Mouse (Mus musculus): ENCODE results near the gene Cort. TPM values are rescaled to one million over a fixed set of nuclear protein-coding genes. Genes with fewer than 3 reads are reported as not detected.
A peak's percentile ranks its signal among the peaks of the same experiment; 100 is the strongest.

Cort gene
- polyA plus RNA-seq, 1 experiment from 2014 or later = not detected

DNA sequence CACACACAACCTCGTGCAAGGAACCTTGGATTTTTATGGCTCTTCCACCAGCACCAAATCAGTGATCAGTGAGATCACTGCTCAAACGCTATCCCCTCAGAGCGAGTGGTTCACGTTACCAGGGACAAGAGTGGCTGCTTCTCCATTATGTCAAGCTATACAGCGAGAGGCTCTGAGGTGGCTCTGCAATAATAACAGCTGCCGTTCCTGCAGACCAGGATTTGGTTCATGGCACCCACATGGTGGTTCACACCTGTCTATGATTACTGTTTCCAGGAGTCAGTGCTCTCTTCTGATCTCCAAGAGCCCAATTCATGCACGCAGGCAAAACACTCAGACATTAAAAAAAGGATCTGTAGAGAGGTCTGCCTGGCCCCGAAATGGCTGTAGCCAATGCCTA, 12.0 kb upstream of the Cort start:
- 69% methylated on average over 8 of the region's 8 CpGs for WGBS
- no peaks in the 10 kb centered on the region for H3K36me3 ChIP-seq (ENCODE audit: control insufficient read depth, insufficient read depth, low read length)
- no peak overlapping the region for H3K4me2 ChIP-seq (replicated peaks; ENCODE audit: low read depth, low read length)
- H3K27me3 ChIP-seq (ENCODE audit: control insufficient read depth, insufficient read depth, low read length) = no peaks in the 10 kb centered on the region
- ATAC-seq (ENCODE audit: low FRiP score, low TSS enrichment) = no peak
- H3K9ac ChIP-seq (ENCODE audit: low read depth, low read length) = no peak overlapping the region
- no peak overlapping the region for H3K4me3 ChIP-seq (ENCODE audit: low read length)
- no peaks in the 10 kb centered on the region for H3K9me3 ChIP-seq (ENCODE audit: control insufficient read depth, low read length)
- H3K4me1 ChIP-seq (ENCODE audit: control insufficient read depth, insufficient read depth, low read length) = peaks cover 6% of the 10 kb centered on the region
- no peak overlapping the region for H3K27ac ChIP-seq (ENCODE audit: low read depth, low read length)

- ATAC-seq (ENCODE audit: low FRiP score, low TSS enrichment) = peak; percentile 92
- H3K27ac ChIP-seq (ENCODE audit: low read depth, low read length) = peak within 1 kb of the TSS; percentile 87
- peak within 1 kb of the TSS; percentile 74 for H3K4me2 ChIP-seq (replicated peaks; ENCODE audit: low read depth, low read length)
- no peaks in the 10 kb centered on the region for H3K9me3 ChIP-seq (ENCODE audit: control insufficient read depth, low read length)
- no peaks in the 10 kb centered on the region for H3K36me3 ChIP-seq (ENCODE audit: control insufficient read depth, insufficient read depth, low read length)
- H3K9ac ChIP-seq (ENCODE audit: low read depth, low read length) = peak within 1 kb of the TSS; percentile 69
- 1% methylated on average over 68 of the region's 68 CpGs for WGBS
- peaks cover 6% of the 10 kb centered on the region for H3K4me1 ChIP-seq (ENCODE audit: control insufficient read depth, insufficient read depth, low read length)
- H3K4me3 ChIP-seq (ENCODE audit: low read length) = peak within 1 kb of the TSS; percentile 64
- no peaks in the 10 kb centered on the region for H3K27me3 ChIP-seq (ENCODE audit: control insufficient read depth, insufficient read depth, low read length)
These were observed 10.6 kb upstream of the Cort start, which contains the start of gene Cenps for GRCm38 (mm10) chr4:149136982-149137770. Cenps (minus strand) TSS chr4:149137629.

DNA sequence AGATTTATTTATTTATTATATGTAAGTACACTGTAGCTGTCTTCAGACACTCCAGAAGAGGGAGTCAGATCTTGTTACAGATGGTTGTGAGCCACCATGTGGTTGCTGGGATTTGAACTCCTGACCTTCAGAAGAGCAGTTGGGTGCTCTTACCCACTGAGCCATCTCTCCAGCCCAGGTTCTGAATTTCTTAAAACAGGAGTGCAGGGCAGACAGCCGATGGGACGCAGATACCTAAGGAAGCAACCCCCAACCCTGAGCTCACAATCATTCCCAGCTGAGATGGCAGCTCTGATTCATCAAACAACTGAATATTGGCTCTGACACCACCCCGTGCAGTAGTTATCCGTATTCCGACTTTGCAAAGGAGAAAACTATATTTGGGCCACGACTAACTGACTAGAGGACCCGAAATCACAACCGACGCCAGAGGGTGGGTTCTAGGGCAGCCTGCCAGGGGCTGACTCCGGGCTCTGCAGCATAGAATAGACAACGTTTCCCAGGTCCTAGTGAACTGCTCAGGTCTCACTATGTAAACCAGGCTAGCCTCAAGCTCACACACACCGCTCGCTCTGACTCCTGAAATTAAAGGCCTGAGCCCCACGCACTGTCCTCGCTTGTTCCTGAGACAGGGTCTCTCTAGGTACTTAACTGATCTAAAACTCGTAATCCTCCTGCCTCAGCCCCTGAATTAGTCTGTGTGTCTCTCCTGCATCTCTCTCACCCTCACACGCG, 9.7 kb upstream of the Cort start:
- no peaks in the 10 kb centered on the region for H3K9me3 ChIP-seq (ENCODE audit: control insufficient read depth, low read length)
- H3K27me3 ChIP-seq (ENCODE audit: control insufficient read depth, insufficient read depth, low read length) = no peaks in the 10 kb centered on the region
- H3K4me1 ChIP-seq (ENCODE audit: control insufficient read depth, insufficient read depth, low read length) = peaks cover 6% of the 10 kb centered on the region
- H3K27ac ChIP-seq (ENCODE audit: low read depth, low read length) = peak overlapping the region; percentile 87
- H3K36me3 ChIP-seq (ENCODE audit: control insufficient read depth, insufficient read depth, low read length) = no peaks in the 10 kb centered on the region; the same call in 1 of the 2 replicates
- peak overlapping the region; percentile 64 for H3K4me3 ChIP-seq (ENCODE audit: low read length)
- WGBS = 72% methylated on average over 18 of the region's 18 CpGs
- peak overlapping the region; percentile 74 for H3K4me2 ChIP-seq (replicated peaks; ENCODE audit: low read depth, low read length)
- H3K9ac ChIP-seq (ENCODE audit: low read depth, low read length) = peak overlapping the region; percentile 69
- ATAC-seq (ENCODE audit: low FRiP score, low TSS enrichment) = no peak

GRCm38 (mm10) chr4:149133395-149133794, 6.8 kb upstream of the Cort start:
- H3K9ac ChIP-seq (ENCODE audit: low read depth, low read length) = no peak overlapping the region
- 75% methylated on average over 5 of the region's 5 CpGs for WGBS
- H3K4me3 ChIP-seq (ENCODE audit: low read length) = no peak overlapping the region
- no peak overlapping the region for H3K27ac ChIP-seq (ENCODE audit: low read depth, low read length)
- peaks cover 6% of the 10 kb centered on the region for H3K4me1 ChIP-seq (ENCODE audit: control insufficient read depth, insufficient read depth, low read length)
- peaks cover 9% of the 10 kb centered on the region for H3K36me3 ChIP-seq (ENCODE audit: control insufficient read depth, insufficient read depth, low read length)
- no peaks in the 10 kb centered on the region for H3K9me3 ChIP-seq (ENCODE audit: control insufficient read depth, low read length)
- no peak overlapping the region for H3K4me2 ChIP-seq (replicated peaks; ENCODE audit: low read depth, low read length)
- H3K27me3 ChIP-seq (ENCODE audit: control insufficient read depth, insufficient read depth, low read length) = no peaks in the 10 kb centered on the region
- ATAC-seq (ENCODE audit: low FRiP score, low TSS enrichment) = no peak

DNA sequence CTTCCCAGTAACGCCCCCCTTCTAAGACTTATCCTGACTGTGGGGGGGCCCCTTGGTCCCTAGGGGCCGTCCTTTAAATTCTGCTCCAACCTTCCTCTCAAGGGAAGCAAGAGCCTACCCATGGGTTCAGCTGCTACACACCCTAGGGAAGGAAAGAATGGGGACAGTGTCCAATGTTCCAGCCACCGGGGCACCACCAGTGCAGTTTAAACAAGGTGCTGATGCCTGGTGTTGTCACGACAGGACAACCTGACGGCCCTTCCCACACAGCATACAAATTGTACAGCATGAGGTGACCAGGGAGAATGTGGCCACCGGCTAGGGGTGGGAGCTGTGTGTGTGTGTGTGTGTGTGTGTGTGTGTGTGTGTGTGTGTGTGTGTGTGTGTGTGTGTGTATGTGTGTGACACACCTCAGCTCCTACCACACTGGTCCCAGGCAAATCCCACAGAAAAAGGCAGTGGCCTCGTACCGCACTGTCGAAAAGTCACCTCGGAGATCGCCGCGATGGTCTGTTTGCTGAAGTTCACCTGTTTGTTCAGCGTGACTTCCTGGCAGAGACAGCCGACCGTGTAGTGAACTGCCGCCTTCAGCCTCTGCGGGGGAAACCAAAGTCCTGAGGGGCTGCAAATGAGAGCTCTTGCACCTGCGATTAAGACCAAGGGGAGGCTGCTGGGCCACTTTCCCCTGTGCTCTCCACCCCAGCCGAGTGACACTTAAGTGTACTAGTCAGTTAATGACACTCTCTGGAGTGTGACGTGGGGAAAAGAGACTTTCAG, 5.4 kb upstream of the Cort start:
- no peak overlapping the region for H3K4me3 ChIP-seq (ENCODE audit: low read length)
- H3K4me1 ChIP-seq (ENCODE audit: control insufficient read depth, insufficient read depth, low read length) = peaks cover 6% of the 10 kb centered on the region
- H3K36me3 ChIP-seq (ENCODE audit: control insufficient read depth, insufficient read depth, low read length) = peaks cover 16% of the 10 kb centered on the region
- H3K27ac ChIP-seq (ENCODE audit: low read depth, low read length) = no peak overlapping the region
- ATAC-seq (ENCODE audit: low FRiP score, low TSS enrichment) = no peak
- H3K9me3 ChIP-seq (ENCODE audit: control insufficient read depth, low read length) = no peaks in the 10 kb centered on the region
- no peak overlapping the region for H3K9ac ChIP-seq (ENCODE audit: low read depth, low read length)
- WGBS = 81% methylated on average over 21 of the region's 21 CpGs
- H3K27me3 ChIP-seq (ENCODE audit: control insufficient read depth, insufficient read depth, low read length) = no peaks in the 10 kb centered on the region
- no peak overlapping the region for H3K4me2 ChIP-seq (replicated peaks; ENCODE audit: low read depth, low read length)

DNA sequence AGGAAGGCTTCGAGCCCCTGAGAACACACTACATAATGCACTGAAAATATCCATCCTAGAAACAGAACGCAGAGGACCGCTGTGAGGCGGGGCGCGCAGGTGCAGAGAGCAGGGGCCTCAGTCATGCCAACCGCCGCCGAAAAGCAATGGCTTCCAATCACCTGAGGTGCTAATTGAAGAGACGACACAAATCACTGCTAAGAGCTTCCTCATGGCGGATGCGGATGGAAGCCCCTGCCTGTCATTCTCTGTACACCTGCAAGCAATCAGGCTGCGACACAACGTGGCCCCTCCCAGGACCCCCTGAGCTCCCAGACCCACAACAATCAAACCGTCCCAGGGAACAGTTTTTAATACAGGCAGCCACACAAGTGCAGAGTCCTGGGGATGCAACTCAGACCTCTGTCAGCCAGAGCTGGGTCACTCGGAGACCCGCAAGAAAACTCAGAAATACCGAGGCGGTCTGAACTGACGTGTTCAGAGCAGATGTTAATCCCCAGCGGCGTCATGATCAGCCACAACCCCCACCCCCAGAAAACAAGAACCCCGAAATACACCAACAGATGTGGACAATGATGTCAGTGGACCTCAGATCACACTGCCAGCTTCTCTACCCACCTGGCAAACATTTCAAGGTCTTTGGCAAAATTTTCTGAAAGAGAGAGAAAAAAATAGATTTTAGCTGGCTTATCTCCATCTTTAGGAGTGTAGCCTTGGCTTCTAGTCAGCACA, 4.6 kb upstream of the Cort start:
- H3K4me1 ChIP-seq (ENCODE audit: control insufficient read depth, insufficient read depth, low read length) = peaks cover under 1% of the 10 kb centered on the region; the same call in 1 of the 2 replicates
- peaks cover 16% of the 10 kb centered on the region for H3K36me3 ChIP-seq (ENCODE audit: control insufficient read depth, insufficient read depth, low read length)
- H3K9me3 ChIP-seq (ENCODE audit: control insufficient read depth, low read length) = no peaks in the 10 kb centered on the region
- H3K27ac ChIP-seq (ENCODE audit: low read depth, low read length) = no peak overlapping the region
- 91% methylated on average over 23 of the region's 23 CpGs for WGBS
- H3K4me2 ChIP-seq (replicated peaks; ENCODE audit: low read depth, low read length) = no peak overlapping the region
- H3K9ac ChIP-seq (ENCODE audit: low read depth, low read length) = no peak overlapping the region
- ATAC-seq (ENCODE audit: low FRiP score, low TSS enrichment) = no peak
- H3K27me3 ChIP-seq (ENCODE audit: control insufficient read depth, insufficient read depth, low read length) = no peaks in the 10 kb centered on the region
- no peak overlapping the region for H3K4me3 ChIP-seq (ENCODE audit: low read length)

GRCm38 (mm10) chr4:149128467-149128866, 1.9 kb upstream of the Cort start:
- Histone ChIP-seq H3K36me3 (ENCODE audit: control insufficient read depth, insufficient read depth, low read length) (peaks cover 16% of the 10 kb centered on the region), H3K9ac (ENCODE audit: low read depth, low read length) (no peak overlapping the region), H3K4me1 (ENCODE audit: control insufficient read depth, insufficient read depth, low read length) (no peaks in the 10 kb centered on the region), H3K9me3 (ENCODE audit: control insufficient read depth, low read length) (no peaks in the 10 kb centered on the region), H3K27me3 (ENCODE audit: control insufficient read depth, insufficient read depth, low read length) (no peaks in the 10 kb centered on the region), H3K27ac (ENCODE audit: low read depth, low read length) (no peak overlapping the region), H3K4me2 (replicated peaks; ENCODE audit: low read depth, low read length) (no peak overlapping the region), H3K4me3 (ENCODE audit: low read length) (no peak overlapping the region)
- no peak for ATAC-seq (ENCODE audit: low FRiP score, low TSS enrichment)
- 87% methylated on average over 18 of the region's 18 CpGs for WGBS

GRCm38 (mm10) chr4:149126115-149126509, 451 bp downstream of the Cort start:
- H3K27me3 ChIP-seq (ENCODE audit: control insufficient read depth, insufficient read depth, low read length) = no peaks in the 10 kb centered on the region
- 33% methylated on average over 6 of the region's 6 CpGs for WGBS
- no peak overlapping the region for H3K4me3 ChIP-seq (ENCODE audit: low read length)
- peak; percentile 72 for ATAC-seq (ENCODE audit: low FRiP score, low TSS enrichment)
- H3K9ac ChIP-seq (ENCODE audit: low read depth, low read length) = no peak overlapping the region
- no peaks in the 10 kb centered on the region for H3K4me1 ChIP-seq (ENCODE audit: control insufficient read depth, insufficient read depth, low read length)
- no peak overlapping the region; the same call in 1 of the 2 replicates for H3K27ac ChIP-seq (ENCODE audit: low read depth, low read length)
- no peaks in the 10 kb centered on the region for H3K9me3 ChIP-seq (ENCODE audit: control insufficient read depth, low read length)
- H3K36me3 ChIP-seq (ENCODE audit: control insufficient read depth, insufficient read depth, low read length) = peaks cover 16% of the 10 kb centered on the region
- no peak overlapping the region for H3K4me2 ChIP-seq (replicated peaks; ENCODE audit: low read depth, low read length)

All from kidney, embryonic 14.5 days (tissue).